Mouse (Mus musculus) neutrophil, adult 83 days (primary cell): ENCODE results near the gene Hsf5. TPM values are rescaled to one million over a fixed set of nuclear protein-coding genes. Genes with fewer than 3 reads are reported as not detected.

Source experiments
- total RNA-seq, 2 experiments: library from RNA; stranded (reverse); gene quantifications; one replicate each; pipeline ENCODE4 v1.2.4; 2023

The Hsf5 gene
- total RNA-seq: under 1 TPM in 1 of 2 experiments, not detected in 1; 0.09 TPM

DNA sequence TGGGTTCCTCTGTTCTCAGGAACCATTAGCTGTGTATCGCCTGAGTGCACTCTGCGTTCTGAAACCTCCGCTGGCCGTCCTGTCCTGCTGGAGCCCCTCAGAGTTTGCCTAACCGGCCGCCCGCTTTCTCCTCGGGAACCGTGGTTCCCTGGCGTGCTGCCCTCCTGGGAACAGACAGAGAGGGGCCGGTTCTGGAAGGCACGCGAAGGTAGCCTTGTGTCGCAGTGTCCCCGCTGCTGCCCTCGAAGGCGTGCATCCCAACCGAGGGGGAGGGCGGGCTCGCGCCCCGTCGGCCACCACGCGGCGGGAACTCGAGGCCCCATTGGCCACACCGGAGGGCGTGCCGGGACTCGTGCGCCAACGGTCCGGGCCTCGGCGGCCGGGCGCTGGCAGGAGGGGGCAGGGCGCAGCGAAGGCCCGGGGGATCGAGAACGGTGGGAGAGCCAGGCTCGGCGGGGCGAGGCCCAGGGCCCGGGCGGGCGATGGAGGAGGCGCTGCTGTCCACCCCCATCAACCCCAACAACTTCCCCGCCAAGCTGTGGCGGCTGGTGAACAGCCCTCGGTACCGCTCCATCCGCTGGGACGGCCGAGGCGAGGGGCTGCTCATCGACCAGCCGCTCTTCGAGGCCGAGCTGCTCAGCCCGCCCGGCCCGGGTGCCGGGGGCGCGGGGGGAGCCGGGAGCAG lies at the start of gene Hsf5:
TSS of gene Hsf5 (plus strand) at position 375 of the 685 bp plus-strand sequence.

GRCm38 (mm10) chr11:87568255-87568953 lies 48.6 kb upstream of the Hsf5 start, which contains the start of gene Sept4:
Sept4 (plus strand) TSS chr11:87568903.

GRCm38 (mm10) chr11:87591526-87592353 lies 25.2 kb upstream of the Hsf5 start, which contains the start of gene Mtmr4:
Mtmr4 (plus strand) TSS chr11:87592162.

DNA sequence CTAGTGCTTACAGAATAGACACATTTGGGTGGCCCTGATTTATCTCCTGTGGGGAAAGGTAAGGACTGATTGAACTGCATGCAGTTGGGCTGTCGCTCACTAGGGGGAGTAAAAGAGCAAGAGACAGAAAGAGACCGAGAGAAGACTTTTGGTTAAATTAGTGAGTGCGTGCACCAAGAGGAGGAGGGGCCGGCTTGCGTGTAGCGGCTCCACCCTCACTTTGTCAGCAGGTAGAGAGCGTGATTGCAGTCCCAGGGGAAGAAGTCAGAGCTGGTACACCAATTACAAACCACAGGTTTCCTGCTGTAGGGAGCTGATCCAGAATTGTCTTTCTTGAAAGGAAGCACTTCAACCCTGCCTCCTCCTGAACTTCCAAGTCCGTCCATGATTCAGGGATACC lies 45.4 kb downstream of the Hsf5 start, which contains the start of gene Rnf43:
TSS of gene Rnf43 (plus strand) at position 316 of the 400 bp plus-strand sequence.

Other genes starting within 250 kb of the Hsf5 start
- gene Rad51c, start 212.2 kb upstream of the Hsf5 start, total RNA-seq: 1 to 10 TPM; 4.5 to 4.7 TPM
- gene Tex14, start 212.1 kb upstream of the Hsf5 start, total RNA-seq: under 1 TPM; 0.44 to 0.46 TPM
- not detected for gene Gm11492, start 50.5 kb upstream of the Hsf5 start, total RNA-seq
- gene Sept4, start 48.3 kb upstream of the Hsf5 start, total RNA-seq: 1 to 10 TPM; 2.4 to 3.4 TPM
- gene Mtmr4, start 25.0 kb upstream of the Hsf5 start, total RNA-seq: 10 to 100 TPM; 22.0 to 25.0 TPM
- gene Rnf43, start 45.6 kb downstream of the Hsf5 start, total RNA-seq: 1 to 10 TPM in 1 of 2 experiments, under 1 TPM in 1; 0.88 to 3.1 TPM
- 100 to 1,000 TPM; 111 to 117 TPM for gene Supt4a, start 120.4 kb downstream of the Hsf5 start, total RNA-seq
- gene Tspoap1, start 143.4 kb downstream of the Hsf5 start, total RNA-seq: 10 to 100 TPM; 22.2 to 23.4 TPM
- 100 to 1,000 TPM; 914 to 936 TPM for gene Mpo, start 176.4 kb downstream of the Hsf5 start, total RNA-seq
- gene Lpo, start 211.1 kb downstream of the Hsf5 start, total RNA-seq: not detected
- 1 to 10 TPM; 2.9 to 4.4 TPM for gene Mks1, start 236.1 kb downstream of the Hsf5 start, total RNA-seq